In genomic region chr16:59567721-59568381, GRCm38 (mm10) we compare ENCODE assay signal across 10 mouse cellular contexts. TPM values are rescaled to one million over a fixed set of nuclear protein-coding genes. Genes with fewer than 3 reads are reported as not detected.
A peak's percentile ranks its signal among the peaks of the same experiment; 100 is the strongest.
DNase-seq lines count a peak whose midpoint lies in the region; ATAC-seq lines count a peak whose summit lies in the region.
"Had no signal": no experiment of that assay in that cellular context is flagged by ENCODE, and none has a peak within 500 bp of the region (broad histone marks: within the 10 kb centered on the region; RNA-seq: fewer than 3 reads in every experiment).

No protein-coding gene starts in this region.

- peak overlapping the region; percentile 73; the same call in 1 of the 2 replicates for H3K27ac ChIP-seq in kidney, embryonic 14.5 days (ENCODE audit: low read depth, low read length)
- peak overlapping the region; percentile 66 for H3K27ac ChIP-seq in limb, embryonic 12.5 days
- H3K27ac ChIP-seq in stomach, embryonic 15.5 days: peak overlapping the region; percentile 23
- H3K27ac ChIP-seq: liver, embryonic 14.5 days; neural tube, embryonic 12.5 days had no signal

- no peaks in the 10 kb centered on the region for H3K9me3 ChIP-seq in kidney, embryonic 14.5 days (ENCODE audit: control insufficient read depth, low read length)
- no peaks in the 10 kb centered on the region for H3K9me3 ChIP-seq in limb, embryonic 12.5 days
- no peaks in the 10 kb centered on the region for H3K9me3 ChIP-seq in stomach, embryonic 15.5 days
- H3K9me3 ChIP-seq: neural tube, embryonic 12.5 days had no signal

- no peak for DNase-seq in kidney, adult 8-10 months
- no peak for DNase-seq in cerebellum, postnatal 36 days
- DNase-seq in left cerebral cortex, adult 9 months (ENCODE audit: low spot score in 2 of 2): no peak

- H3K4me2 ChIP-seq in kidney, embryonic 14.5 days (replicated peaks; ENCODE audit: low read depth, low read length): no peak overlapping the region
- H3K4me2 ChIP-seq in limb, embryonic 12.5 days: no peak overlapping the region
- H3K4me2 ChIP-seq in stomach, embryonic 15.5 days: no peak overlapping the region
- H3K4me2 ChIP-seq: neural tube, embryonic 12.5 days had no signal

- H3K9ac ChIP-seq in kidney, embryonic 14.5 days (ENCODE audit: low read depth, low read length): no peak overlapping the region
- H3K9ac ChIP-seq in limb, embryonic 12.5 days (replicated peaks): no peak overlapping the region
- H3K9ac ChIP-seq in stomach, embryonic 15.5 days: no peak overlapping the region
- H3K9ac ChIP-seq: liver, embryonic 14.5 days; neural tube, embryonic 12.5 days had no signal

- H3K4me1 ChIP-seq in kidney, embryonic 14.5 days (ENCODE audit: control insufficient read depth, insufficient read depth, low read length): 0 out of 2 replicates have a peak, but pooled peaks cover 11% of the 10 kb centered on the region
- H3K4me1 ChIP-seq in limb, embryonic 12.5 days (replicated peaks): peaks cover 17% of the 10 kb centered on the region
- peaks cover 4% of the 10 kb centered on the region; the same call in 1 of the 2 replicates for H3K4me1 ChIP-seq in stomach, embryonic 15.5 days
- H3K4me1 ChIP-seq: neural tube, embryonic 12.5 days had no signal

- no peaks in the 10 kb centered on the region for H3K36me3 ChIP-seq in kidney, embryonic 14.5 days (ENCODE audit: control insufficient read depth, insufficient read depth, low read length)
- H3K36me3 ChIP-seq in limb, embryonic 12.5 days: 0 out of 2 replicates have a peak, but pooled peaks cover 4% of the 10 kb centered on the region
- H3K36me3 ChIP-seq in stomach, embryonic 15.5 days: no peaks in the 10 kb centered on the region
- H3K36me3 ChIP-seq: neural tube, embryonic 12.5 days had no signal

- H3K27me3 ChIP-seq in kidney, embryonic 14.5 days (ENCODE audit: control insufficient read depth, insufficient read depth, low read length): no peaks in the 10 kb centered on the region
- H3K27me3 ChIP-seq in limb, embryonic 12.5 days: no peaks in the 10 kb centered on the region
- H3K27me3 ChIP-seq in stomach, embryonic 15.5 days (replicated peaks): no peaks in the 10 kb centered on the region
- H3K27me3 ChIP-seq: neural tube, embryonic 12.5 days had no signal

- WGBS in kidney, embryonic 14.5 days: 62% methylated on average over 9 of the region's 10 CpGs
- 58% methylated on average over 10 of the region's 10 CpGs for WGBS in limb, embryonic 12.5 days
- 45% methylated on average over 10 of the region's 10 CpGs for WGBS in stomach, embryonic 15.5 days

- ATAC-seq in kidney, embryonic 14.5 days (ENCODE audit: low FRiP score, low TSS enrichment): no peak
- ATAC-seq in granulocyte monocyte progenitor cell, adult 5-6 weeks (replicated peaks; ENCODE audit: poor library complexity, severe bottlenecking): peak; percentile 58
- ATAC-seq in limb, embryonic 12.5 days (ENCODE audit: insufficient number of reproducible peaks, insufficient read depth, low FRiP score, low TSS enrichment, low read depth): 0 out of 2 replicates have a peak, but pooled peaks have one; percentile 26
- ATAC-seq in stomach, embryonic 15.5 days (ENCODE audit: insufficient read depth, low FRiP score, low read depth): no peak
- no peak for ATAC-seq in activated CD4-positive, CD25-positive, alpha-beta regulatory T cell, adult 4 months

- no peak overlapping the region for H3K4me3 ChIP-seq in kidney, embryonic 14.5 days (ENCODE audit: low read length)
- H3K4me3 ChIP-seq in limb, embryonic 12.5 days (replicated peaks): no peak overlapping the region
- H3K4me3 ChIP-seq in stomach, embryonic 15.5 days (replicated peaks): no peak overlapping the region
- H3K4me3 ChIP-seq: neural tube, embryonic 12.5 days had no signal

RNA-seq across cellular contexts. Expression of gene Crybg3, which starts 32.9 kb away (rescaled TPM):
- polyA plus RNA-seq in kidney, embryonic 14.5 days (2014; fragmentation: Nextera tagmentation; extraction: Ambion mirVana): 11.8 and 12.7 TPM in 2 replicates
- total RNA-seq in granulocyte monocyte progenitor cell, adult 5-6 weeks (2014; fragmentation: Nextera tagmentation): 13.9 and 23.3 TPM in 2 replicates
- total RNA-seq in granulocyte monocyte progenitor cell, adult 5-6 weeks (2017): 17.3 and 27.0 TPM in 2 replicates
- 7.8 and 9.4 TPM in 2 replicates for polyA plus RNA-seq in limb, embryonic 12.5 days (2016; fragmentation: Nextera tagmentation; extraction: Ambion mirVana)
- 8.2 and 10.5 TPM in 2 replicates for polyA plus RNA-seq in stomach, embryonic 15.5 days (2015; fragmentation: Nextera tagmentation; extraction: Ambion mirVana)
- polyA plus RNA-seq in activated CD4-positive, CD25-positive, alpha-beta regulatory T cell, adult 4 months (2017; shearing (Covaris generic)): 10 to 100 TPM; 11.6 to 11.7 TPM

Comparison
In these comparisons a context has a peak if more than half of its experiments do, and no peak if none do; other contexts are left out.
1. ATAC-seq: peak in granulocyte monocyte progenitor cell, adult 5-6 weeks (single experiment) and limb, embryonic 12.5 days (single experiment); none in kidney, embryonic 14.5 days (single experiment), stomach, embryonic 15.5 days (single experiment) and activated CD4-positive, CD25-positive, alpha-beta regulatory T cell, adult 4 months (single experiment).
2. H3K27ac ChIP-seq: peak in every context shown above with its lines; median percentile 73 in kidney, embryonic 14.5 days; 66 in limb, embryonic 12.5 days; 23 in stomach, embryonic 15.5 days.